Mouse (Mus musculus) fibroblast of lung, adult 2 months (primary cell): ENCODE measurements at regions not wholly inside any gene's neighbourhood (a gene's known extent, or its start where the extent isn't known, plus 50 kb on each side); places are given as distances from the start of the nearest gene placed in this dataset.

Experiments used
- DNase-seq: peaks from one replicate; pipeline ENCODE4 v3.0.0-alpha.2; 2011; ENCODE audit warnings: low read depth

DNA sequence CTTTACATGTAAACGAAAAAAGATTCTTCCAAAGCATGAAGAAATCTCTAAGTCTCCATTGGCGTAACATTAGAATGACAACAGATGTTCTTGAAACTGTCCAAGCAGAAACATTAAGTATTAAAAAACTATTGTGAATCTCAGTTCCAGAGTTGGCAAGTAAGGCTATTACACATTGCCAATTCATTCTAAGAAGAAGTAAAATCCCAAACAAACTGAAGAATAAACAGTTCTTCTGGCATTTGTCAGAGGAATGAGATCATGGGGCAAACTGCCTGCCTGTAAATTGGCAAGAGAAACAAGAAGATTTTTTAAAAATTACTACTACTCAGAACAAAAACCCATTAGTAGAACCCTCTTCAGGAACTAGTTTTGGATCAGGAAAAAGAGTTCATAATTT lies 680.1 kb downstream of the Nova1 start:
- peak; percentile 23 for DNase-seq

DNA sequence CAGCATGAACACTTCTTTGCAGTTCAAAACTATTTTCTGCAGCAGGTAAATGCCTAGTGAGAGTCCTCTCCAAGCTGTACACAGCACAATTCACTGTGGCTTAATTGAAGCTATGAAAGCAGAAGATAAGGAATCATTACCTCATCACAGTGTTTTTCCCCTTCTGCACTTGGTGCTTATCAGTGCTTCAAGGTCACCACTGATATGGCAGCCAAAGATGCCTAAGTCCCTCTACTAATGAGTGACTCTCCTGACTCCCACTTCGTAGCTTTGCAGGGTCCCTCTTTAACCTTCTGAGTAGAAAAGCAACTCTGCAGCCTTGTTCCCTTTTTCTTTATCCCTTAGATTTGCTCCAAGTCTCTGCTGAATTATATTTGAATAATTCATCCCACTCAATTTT lies 692.9 kb downstream of the Nova1 start:
- DNase-seq, result no peak

DNA sequence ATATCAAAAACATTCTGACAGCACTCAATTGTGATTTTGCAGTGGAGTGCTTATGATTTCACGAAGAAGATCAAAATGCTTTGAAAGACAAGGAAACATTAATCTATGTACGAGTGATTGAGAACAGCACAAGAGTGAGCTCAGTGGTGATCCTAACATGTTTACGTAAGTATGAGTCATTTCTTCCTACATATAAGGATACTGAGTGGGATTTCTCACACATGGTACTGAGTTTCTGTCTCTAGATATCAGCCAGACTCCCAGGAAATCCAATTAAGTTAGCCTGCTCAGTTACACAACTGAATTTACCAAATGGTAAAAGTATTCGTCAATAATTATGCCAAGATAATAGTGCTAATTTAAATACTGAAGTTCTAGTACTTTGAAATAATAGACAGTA lies 707.4 kb downstream of the Nova1 start:
- no peak for DNase-seq

DNA sequence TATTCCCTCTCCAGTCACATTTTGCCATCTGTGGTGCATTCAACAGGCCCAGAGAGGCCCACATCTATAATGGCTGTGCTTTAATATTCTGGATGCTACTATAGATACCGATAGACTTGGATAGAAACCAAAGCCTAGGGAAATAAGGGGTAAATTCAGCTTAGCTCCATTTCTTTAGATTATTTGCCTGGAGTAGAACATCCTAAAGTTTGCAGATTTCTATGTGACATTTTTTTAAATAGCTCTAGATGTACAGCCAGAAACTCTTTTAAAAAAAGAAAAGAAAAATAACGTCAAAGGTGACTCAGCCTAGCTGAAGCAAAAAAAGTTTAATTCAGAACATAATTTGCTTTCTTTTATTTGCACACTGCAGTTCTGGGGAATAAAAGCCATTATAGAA lies 735.4 kb downstream of the Nova1 start:
- no peak for DNase-seq

DNA sequence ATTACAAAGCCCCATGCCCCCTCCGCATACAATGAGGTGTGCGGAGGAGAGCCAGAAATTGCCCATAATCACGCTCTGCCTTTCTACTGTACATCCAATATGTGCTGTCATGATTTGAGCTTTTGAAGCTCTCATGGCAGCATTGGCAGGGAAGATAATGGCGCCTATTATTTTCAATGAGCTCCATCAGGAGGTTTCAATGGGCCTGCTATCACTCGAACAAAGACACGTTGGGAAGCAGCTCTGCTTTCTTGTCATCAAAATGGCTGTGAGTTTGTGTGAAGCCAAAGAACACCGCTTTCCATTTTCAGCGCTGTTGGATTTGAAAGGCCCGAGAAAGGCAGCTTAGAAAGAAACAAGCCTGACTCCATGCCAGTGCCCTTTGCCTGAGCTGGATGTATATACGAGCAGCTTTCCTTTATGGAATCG lies 742.9 kb downstream of the Nova1 start:
- no peak for DNase-seq

DNA sequence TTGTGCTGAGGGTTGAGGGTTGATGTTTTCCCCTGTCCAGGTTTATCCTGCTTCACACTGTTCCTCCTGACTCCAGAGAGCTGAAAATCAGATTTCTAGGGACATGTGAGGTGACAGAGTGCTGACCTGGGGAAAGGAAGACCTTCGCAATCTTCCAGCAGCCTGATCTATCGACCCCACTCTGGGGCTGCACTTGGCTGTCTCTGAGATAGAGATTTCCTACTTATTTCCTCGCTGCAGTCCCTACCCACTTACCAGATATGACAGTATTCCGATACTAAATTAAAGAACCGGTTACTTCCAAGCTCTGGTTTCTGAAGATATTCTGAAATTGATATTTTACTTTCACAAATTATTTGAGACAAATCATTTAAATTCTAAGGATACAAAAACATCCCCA lies 743.4 kb downstream of the Nova1 start:
- DNase-seq, result no peak

DNA sequence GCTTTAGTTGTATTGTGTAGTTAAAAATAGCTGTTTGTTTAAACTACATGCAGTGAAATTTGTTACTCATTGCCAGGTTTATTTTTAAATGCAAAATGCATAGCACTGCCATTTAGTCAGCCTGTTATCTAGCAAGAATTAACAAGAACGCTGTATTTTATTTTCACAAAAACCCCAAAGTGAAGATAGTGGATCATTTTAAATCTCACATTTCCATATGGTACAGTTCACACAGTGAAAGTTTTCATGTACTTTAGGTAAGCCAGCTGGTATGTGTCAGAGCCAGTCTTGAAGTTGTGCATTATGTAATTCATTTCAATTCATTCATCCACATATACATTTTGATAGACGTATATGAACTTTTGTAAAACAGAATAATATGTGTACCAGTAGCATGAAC lies 751.8 kb downstream of the Nova1 start:
- no peak for DNase-seq

DNA sequence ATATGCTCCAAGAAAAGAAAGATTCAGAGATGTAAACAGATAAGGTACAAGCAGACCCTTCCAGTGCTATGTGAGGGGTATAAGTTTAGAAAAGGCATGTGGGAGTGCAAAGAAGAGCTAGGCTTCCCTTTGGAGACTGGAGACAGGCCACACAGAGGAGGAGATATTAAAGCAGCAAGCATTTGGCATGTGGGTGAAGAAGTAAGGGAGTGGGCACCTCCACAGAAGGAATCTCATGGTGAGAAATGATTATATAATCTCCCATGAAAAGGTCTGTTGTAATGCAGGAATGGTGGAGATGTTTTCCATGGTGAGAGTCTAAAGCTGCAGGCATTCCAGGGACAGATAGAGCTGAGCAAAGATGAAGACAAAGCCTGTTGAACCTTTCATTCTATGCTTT lies 778.1 kb downstream of the Nova1 start:
- DNase-seq, result no peak

DNA sequence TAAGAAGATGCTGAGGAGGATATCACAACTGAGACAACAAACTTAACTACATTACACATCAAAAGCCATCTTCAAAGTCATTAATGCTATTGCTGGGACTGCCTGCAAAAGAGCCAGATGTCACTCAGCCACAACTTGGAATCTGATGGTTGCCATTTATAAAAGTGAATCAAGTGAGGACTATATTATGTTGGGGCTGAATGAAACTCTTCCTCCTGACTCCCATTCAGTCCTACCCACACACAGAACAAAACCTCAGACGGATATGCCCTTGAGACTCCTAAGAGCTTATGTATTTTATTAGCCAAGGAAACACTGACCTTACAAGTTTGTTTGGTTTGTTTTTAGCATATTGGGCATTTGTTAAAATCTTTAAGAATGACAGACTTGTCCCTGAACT lies 778.5 kb downstream of the Nova1 start:
- DNase-seq, result no peak

DNA sequence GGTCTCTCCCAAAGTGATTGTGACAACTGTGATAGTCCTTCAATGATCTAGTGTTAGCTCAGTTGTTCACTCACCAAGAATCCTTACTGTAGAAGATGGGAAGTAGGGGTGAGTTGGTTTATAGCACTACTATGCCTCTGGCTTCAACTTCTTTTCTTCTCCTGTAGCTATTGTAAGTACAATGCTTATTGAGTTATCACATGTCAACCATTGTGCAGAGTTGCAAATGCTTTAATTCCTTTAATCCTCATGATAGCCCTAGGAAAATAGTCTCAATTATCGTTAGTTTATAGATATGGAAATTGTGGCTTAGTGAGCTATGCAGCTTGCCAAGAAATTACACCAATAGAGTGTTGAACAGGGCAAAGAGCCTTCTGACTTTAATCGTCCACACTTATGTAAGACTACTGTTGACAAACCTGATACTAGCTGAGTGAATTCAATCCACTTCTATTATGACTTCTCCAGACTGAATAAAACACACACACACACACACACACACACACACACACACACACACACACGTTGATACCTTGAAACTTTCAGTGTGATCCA lies 782.1 kb downstream of the Nova1 start:
- DNase-seq, result no peak

DNA sequence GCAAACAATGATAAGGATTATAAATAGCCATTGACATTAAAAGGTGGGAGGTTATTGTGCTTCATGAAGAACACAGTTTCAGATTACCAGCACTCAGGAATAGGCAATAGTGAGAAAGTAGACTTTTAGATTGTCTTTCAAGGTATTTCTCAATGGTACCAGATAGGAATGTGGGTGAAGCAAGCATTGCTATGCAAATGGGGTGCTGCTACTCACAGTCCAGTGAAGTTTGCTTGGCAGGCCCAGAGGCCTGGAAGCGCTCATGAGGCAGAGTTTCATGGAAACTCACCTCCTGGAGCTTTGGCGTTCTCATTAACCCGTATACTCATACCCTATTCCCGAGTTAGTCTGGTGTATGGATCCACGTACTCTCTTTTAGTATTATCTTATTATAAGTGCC lies 793.5 kb downstream of the Nova1 start:
- no peak for DNase-seq

DNA sequence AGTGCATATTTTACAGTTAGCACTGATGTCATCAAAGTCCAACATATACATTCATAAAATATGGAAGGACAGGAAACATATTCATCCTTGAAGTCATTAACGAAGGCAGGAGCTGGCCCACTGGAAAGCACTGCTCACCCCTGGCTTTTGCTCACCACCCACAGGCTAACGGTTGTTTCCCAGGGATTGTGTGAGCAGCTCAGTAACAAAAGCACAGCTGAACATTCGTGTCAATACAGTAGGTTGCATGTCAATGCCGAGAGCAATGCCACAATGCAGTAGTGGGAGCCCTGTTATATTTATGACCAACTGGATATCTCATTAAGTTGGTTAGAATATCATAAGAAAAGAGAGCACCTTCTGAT lies 797.2 kb downstream of the Nova1 start:
- DNase-seq, result no peak

DNA sequence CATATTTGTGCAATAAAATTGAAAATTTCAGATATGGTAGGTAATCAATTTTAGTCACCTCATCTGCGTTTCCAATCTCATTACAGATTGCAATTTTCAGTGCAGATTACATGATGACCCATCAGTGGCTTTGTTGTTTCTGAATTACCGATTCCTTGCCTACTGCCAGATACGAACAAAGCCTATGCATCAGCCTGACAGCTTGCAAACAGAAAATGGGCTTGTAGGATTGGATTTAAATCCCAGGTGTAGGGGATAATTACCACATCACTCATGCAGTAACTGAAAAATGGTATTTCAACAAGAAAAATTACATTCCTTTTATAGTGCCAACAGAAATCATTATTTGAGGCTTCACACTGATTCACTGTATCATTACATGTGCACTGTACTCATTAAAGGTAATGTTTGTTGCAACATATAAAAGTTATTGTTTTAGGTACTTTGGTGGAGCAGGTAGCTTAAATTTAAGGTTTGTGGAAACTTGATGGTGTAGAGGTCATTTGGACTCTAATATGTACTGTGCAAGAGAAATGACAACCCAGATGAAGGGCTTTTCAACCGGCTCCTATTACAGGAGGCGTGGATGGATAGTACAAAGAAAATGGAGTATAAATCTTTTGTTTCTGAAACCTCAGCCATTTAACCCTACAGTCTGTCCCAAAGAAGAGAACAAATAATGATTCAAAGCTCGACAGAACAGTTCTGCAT lies 797.7 kb downstream of the Nova1 start:
- no peak for DNase-seq

DNA sequence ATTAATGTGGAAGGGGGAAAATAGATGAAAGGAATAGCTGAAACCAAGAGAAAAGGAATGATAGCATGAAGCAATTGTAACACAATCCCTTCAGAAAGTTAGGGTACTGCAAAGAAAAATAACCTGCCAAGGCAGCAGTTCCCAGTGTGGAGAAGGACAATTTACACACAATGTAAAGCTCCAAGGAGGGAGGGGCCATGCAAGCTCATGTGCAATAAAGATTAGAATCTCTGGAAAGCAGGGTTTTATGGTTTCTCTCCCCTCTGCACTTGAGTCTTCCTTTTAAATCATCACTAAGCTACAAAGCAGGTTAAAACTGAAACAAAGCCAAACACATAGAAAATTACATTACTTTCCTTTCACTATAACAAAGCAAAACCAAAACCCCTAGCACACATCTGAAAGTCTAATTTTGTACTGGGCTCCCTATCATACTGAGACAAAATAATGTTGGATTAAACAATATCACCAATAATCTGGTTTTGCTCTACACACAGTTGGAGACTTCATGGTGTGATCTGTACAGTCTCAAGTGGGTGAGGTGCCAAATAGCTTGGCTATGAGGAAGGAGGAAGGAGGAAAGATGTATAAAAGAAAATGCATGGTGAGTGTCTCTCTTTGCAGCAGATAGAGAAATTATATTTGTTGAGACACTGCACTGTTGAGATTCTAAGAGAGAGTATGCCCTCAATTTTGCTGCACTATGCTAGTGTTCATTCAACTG lies 840.9 kb downstream of the Nova1 start:
- DNase-seq, result no peak

DNA sequence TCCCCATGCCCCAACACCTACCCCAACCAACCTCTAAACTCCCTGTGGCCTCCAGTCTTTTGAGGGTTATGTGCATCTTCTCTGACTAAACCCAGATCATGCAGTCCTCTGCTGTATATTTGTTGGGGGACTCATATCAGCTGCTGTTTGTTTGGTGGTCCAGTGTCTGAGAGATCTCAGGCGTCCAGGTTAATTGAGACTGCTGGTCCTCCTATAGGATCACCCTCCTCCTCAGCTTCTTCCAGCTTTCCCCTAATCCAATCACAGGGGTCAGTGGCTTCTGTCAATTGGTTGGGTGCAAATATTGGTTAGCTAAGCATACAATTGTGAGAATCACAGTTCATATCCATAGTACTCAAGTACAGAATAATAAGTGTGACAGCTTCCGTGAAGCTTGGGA lies 842.9 kb downstream of the Nova1 start:
- DNase-seq, result no peak

DNA sequence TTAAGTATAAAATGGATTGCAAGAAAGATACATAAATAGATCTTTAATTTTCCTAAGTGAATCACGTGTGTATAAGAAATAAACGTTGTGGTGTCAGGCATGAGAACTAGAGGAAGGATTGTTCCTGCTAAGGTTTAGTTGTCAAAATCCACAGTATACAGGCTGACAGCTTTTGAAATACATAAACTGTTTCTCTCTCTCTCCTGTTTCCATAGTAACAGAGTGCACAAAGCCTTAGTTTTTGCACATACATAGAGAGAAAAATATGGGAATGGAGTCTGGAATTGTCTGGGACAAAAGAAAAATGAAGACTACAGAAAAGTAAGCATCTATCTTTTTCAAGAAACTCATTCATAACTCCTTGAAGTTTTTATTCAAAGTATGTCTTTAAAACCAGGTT lies 848.3 kb downstream of the Nova1 start:
- DNase-seq, result no peak

DNA sequence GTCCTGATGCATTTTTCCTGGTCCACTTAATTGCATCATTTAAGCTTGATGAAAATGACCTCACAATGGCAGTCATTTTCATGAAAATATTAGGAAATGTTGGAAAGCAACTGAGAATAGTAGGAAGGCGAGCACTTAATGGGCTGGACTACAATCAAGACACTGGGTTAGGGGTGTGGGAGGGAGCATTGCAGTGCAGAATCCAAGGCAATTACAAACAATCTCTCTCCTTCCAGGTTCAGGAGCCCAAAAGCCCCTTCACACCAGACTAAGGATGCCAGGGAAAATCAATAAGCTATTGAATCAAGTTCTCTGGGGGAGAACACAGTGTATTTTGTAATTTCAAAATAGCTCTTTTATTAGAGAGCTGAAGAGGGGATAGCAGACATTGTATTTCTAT lies 848.8 kb downstream of the Nova1 start:
- no peak for DNase-seq

DNA sequence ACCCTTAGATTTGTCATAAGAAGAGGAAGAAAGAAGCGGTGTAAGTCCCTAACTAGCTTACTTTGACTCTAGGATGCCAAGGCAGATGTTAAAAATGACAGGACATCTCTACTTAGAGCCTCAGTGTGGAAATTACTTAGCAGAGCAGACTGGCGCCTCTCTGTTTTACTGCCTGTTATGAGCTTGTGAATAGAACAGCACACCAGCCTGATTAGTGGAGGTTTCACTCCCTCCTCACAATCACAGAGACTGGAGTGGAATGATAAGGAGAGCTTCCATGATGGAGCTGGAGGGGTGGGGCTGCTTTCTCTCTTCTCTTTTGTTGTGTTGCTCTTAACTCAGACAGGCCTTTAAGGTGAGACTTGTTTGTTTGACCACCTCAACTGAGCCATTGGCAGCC lies 871.8 kb downstream of the Nova1 start:
- DNase-seq, result no peak

DNA sequence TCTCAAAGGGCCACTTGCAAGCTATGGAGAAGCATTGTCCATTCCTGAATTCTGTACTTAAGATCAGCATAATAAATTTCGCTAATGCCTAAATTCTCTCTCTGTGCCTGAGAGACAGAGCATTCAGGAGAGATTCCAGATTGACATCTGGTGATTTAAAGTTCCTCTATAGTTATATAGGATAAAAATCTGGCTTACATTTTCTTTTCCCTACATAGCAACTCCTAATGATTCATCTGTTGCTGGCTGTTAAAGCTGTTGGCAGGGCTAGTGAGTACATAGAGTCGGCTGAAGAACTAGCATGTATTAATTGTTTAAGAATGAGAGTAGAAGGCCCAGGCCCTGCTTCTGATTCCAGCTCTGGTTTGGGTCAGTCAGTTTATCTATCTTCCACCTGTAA lies 870.0 kb upstream of the Stxbp6 start:
- DNase-seq, result no peak

DNA sequence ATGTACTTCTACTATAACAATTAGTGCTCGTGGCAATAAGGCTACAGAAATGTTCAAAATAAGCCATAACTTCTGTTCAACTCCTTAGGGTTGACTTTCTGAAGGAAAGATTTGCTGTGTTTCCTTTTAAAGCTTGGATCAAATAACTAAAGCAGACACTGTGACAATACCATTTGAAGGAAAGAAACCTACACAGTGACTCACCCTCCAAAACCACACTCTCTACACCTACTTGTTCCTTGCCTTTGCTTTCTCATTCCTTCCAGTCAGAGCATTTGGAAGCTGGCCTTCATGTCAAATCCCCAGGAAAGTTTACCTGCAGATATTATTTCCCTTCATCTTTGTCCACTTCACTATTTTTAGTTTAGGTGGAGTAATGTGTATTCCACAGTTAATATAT lies 867.9 kb upstream of the Stxbp6 start:
- no peak for DNase-seq

DNA sequence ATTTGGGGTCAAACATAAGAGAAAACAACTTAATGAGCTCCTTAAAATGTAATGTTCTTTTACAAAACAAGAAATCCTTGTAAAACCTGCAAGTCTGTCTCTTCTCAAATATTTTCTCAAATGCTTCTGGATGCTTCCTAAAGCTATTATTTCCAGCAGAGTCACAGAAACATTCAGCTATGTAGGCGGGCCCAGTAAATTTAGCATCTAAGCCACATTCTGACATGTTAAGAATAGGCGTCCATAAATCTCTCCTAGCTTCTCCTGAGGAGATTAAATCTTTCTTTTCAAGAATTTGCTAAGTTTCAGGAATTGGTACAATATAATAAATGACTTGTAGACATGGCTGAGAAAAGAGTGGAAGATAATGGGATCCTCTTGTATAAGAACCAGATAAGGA lies 858.9 kb upstream of the Stxbp6 start:
- DNase-seq, result no peak

DNA sequence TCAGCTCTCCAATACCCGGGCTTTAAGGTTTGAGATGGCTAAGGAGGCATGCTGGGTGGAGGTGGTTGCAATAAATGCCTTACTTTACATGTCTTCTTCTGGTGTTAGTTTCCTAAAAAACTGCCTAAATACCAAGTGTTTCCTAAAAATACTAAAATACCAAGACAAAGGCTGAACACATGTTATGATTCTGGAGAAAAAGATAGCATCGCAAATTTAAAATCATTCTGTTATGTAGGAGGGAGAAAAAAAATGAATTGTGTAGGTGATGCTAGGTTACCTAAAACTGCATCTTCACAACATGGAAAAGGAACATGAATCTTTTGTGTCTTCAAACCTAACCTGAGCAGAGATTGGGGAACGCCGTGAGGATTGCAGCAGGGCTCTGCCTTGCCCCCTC lies 857.7 kb upstream of the Stxbp6 start:
- DNase-seq, result no peak

DNA sequence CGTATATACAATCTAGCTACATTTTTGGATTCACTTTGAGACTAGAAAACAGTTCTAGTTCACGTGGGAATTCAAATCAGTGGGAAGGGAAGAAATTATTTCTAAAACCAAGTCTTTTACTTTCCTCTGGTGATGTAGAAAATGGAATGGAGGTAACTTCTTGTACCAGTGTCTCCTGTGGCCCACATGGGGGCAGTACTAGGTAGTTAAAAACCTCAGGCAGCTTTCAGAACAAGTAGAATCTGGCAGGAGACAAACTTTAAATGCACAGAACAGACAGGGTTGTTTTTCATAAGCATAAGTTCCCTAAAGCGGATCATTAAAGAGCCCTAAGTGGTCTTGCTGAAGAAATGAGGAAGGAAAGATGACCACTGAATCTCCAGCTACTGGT lies 855.2 kb upstream of the Stxbp6 start:
- DNase-seq, result peak; percentile 9
